Mouse (Mus musculus) hindbrain, embryonic 10.5 days (tissue): ENCODE results near the gene Bpifb3. TPM values are rescaled to one million over a fixed set of nuclear protein-coding genes. Genes with fewer than 3 reads are reported as not detected.

Source experiments
- DNase-seq: peaks from one replicate; pipeline ENCODE4 v3.0.0-alpha.2; 2017; ENCODE audit warnings: low spot score
- H3K27ac ChIP-seq: fragments of 300-500 bp; sonication (generic); 2 replicates; pipeline ENCODE4 v1.5.1; 2016; ENCODE audit warnings: mild to moderate bottlenecking, moderate library complexity
- H3K27me3 ChIP-seq: fragments of 300-500 bp; sonication (generic); 2 replicates; pipeline ENCODE4 v1.6.1; 2016; ENCODE audit warnings: mild to moderate bottlenecking; ENCODE audit not compliant: poor library complexity, insufficient read depth, severe bottlenecking
- H3K36me3 ChIP-seq: fragments of 300-500 bp; sonication (generic); 2 replicates; pipeline ENCODE4 v1.6.1; 2016; ENCODE audit warnings: mild to moderate bottlenecking, moderate library complexity
- H3K4me1 ChIP-seq: fragments of 300-500 bp; sonication (generic); replicated peaks from 2 replicates; pipeline ENCODE4 v1.6.1; 2016; ENCODE audit warnings: mild to moderate bottlenecking
- H3K4me3 ChIP-seq: fragments of 300-500 bp; sonication (generic); 2 replicates; pipeline ENCODE4 v1.5.1; 2016; ENCODE audit warnings: mild to moderate bottlenecking, moderate library complexity
- H3K9me3 ChIP-seq: fragments of 300-500 bp; sonication (generic); 2 replicates; pipeline ENCODE4 v1.6.1; 2016; ENCODE audit warnings: mild to moderate bottlenecking, moderate library complexity
- WGBS: fragments of 180-500 bp; shearing (Covaris S2); methylation state at CpG from one replicate; pipeline ENCODE4 v1.1.7; 2016; 5-methylcytosine and 5-hydroxymethylcytosine counted together
- polyA plus RNA-seq: library from polyadenylated mRNA; unstranded; fragments of >200 nt; fragmentation: Nextera tagmentation; extraction: Ambion mirVana; gene quantifications from 2 replicates; pipeline ENCODE4 v1.2.1, GENCODE M21; 2016

Gene Bpifb3
- polyA plus RNA-seq = not detected in 2 replicates

GRCm38 (mm10) chr2:153917930-153918329 is at the start of gene Bpifb3:
Bpifb3 (plus strand) TSS chr2:153918230.
- Histone ChIP-seq H3K36me3 (no peaks in the 10 kb centered on the region), H3K9me3 (no peaks in the 10 kb centered on the region), H3K4me1 (peaks cover 29% of the 10 kb centered on the region; the same call in 1 of the 2 replicates), H3K27ac (no peak within 1 kb of the TSS), H3K27me3 (no peaks in the 10 kb centered on the region), H3K4me3 (no peak within 1 kb of the TSS)
- 63% methylated on average over 8 of the region's 8 CpGs for WGBS
- no peak for DNase-seq

GRCm38 (mm10) chr2:153870984-153871383 is 47.0 kb upstream of the Bpifb3 start, which contains the start of gene Sun5:
Sun5 (minus strand) TSS chr2:153871084.
- Histone ChIP-seq H3K4me3 (no peak within 1 kb of the TSS), H3K27ac (no peak within 1 kb of the TSS), H3K9me3 (no peaks in the 10 kb centered on the region), H3K27me3 (no peaks in the 10 kb centered on the region), H3K4me1 (0 out of 2 replicates have a peak, but pooled peaks cover 2% of the 10 kb centered on the region), H3K36me3 (no peaks in the 10 kb centered on the region)
- WGBS = 90% methylated on average over 4 of the region's 4 CpGs
- DNase-seq = no peak

- DNase-seq = no peak
- WGBS = 72% methylated on average over 9 of the region's 9 CpGs
- Histone ChIP-seq H3K36me3 (no peaks in the 10 kb centered on the region), H3K4me1 (0 out of 2 replicates have a peak, but pooled peaks cover 10% of the 10 kb centered on the region), H3K9me3 (no peaks in the 10 kb centered on the region), H3K4me3 (no peak within 1 kb of the TSS), H3K27me3 (no peaks in the 10 kb centered on the region), H3K27ac (no peak within 1 kb of the TSS)
These were observed 43.3 kb upstream of the Bpifb3 start, which contains the start of gene Bpifb2 for GRCm38 (mm10) chr2:153874745-153875144. Bpifb2 (plus strand) TSS chr2:153875045.

- DNase-seq = no peak
- H3K36me3 ChIP-seq = no peaks in the 10 kb centered on the region
- no peaks in the 10 kb centered on the region for H3K27me3 ChIP-seq
- H3K27ac ChIP-seq = no peak overlapping the region
- no peaks in the 10 kb centered on the region; the same call in 1 of the 2 replicates for H3K4me1 ChIP-seq
- 89% methylated on average over 5 of the region's 5 CpGs for WGBS
- no peaks in the 10 kb centered on the region for H3K9me3 ChIP-seq
- no peak overlapping the region for H3K4me3 ChIP-seq
These were observed 18.9 kb upstream of the Bpifb3 start for GRCm38 (mm10) chr2:153899111-153899510.

- Histone ChIP-seq H3K36me3 (no peaks in the 10 kb centered on the region), H3K27ac (no peak within 1 kb of the TSS), H3K9me3 (no peaks in the 10 kb centered on the region), H3K4me1 (no peaks in the 10 kb centered on the region; the same call in 1 of the 2 replicates), H3K4me3 (no peak within 1 kb of the TSS), H3K27me3 (no peaks in the 10 kb centered on the region)
- no peak for DNase-seq
- 80% methylated on average over 4 of the region's 4 CpGs for WGBS
These were observed 17.9 kb upstream of the Bpifb3 start, which contains the start of gene Bpifb6 for GRCm38 (mm10) chr2:153900088-153900487. Bpifb6 (plus strand) TSS chr2:153900388.

GRCm38 (mm10) chr2:153902726-153903125 is 15.3 kb upstream of the Bpifb3 start:
- 76% methylated on average over 6 of the region's 6 CpGs for WGBS
- Histone ChIP-seq H3K9me3 (no peaks in the 10 kb centered on the region), H3K4me1 (no peaks in the 10 kb centered on the region; the same call in 1 of the 2 replicates), H3K27ac (no peak overlapping the region), H3K27me3 (no peaks in the 10 kb centered on the region), H3K36me3 (no peaks in the 10 kb centered on the region), H3K4me3 (no peak overlapping the region)
- no peak for DNase-seq

GRCm38 (mm10) chr2:153906626-153907025 is 11.4 kb upstream of the Bpifb3 start:
- 82% methylated on average over 4 of the region's 4 CpGs for WGBS

GRCm38 (mm10) chr2:153914151-153914550 is 3.9 kb upstream of the Bpifb3 start:
- Histone ChIP-seq H3K4me1 (peaks cover 15% of the 10 kb centered on the region; the same call in 1 of the 2 replicates), H3K4me3 (no peak overlapping the region), H3K27me3 (no peaks in the 10 kb centered on the region), H3K9me3 (no peaks in the 10 kb centered on the region), H3K36me3 (no peaks in the 10 kb centered on the region), H3K27ac (no peak overlapping the region)
- no peak for DNase-seq
- WGBS = 74% methylated on average over 5 of the region's 5 CpGs

More at GRCm38 (mm10) chr2:153906626-153907025, 11.4 kb upstream of the Bpifb3 start:
- H3K36me3 ChIP-seq = no peaks in the 10 kb centered on the region
- DNase-seq = no peak
- no peaks in the 10 kb centered on the region for H3K27me3 ChIP-seq
- no peak overlapping the region for H3K27ac ChIP-seq
- no peaks in the 10 kb centered on the region for H3K9me3 ChIP-seq
- H3K4me3 ChIP-seq = no peak overlapping the region
- H3K4me1 ChIP-seq = no peaks in the 10 kb centered on the region

- peaks cover 25% of the 10 kb centered on the region; the same call in 1 of the 2 replicates for H3K4me1 ChIP-seq
- H3K27ac ChIP-seq = no peak overlapping the region
- no peak for DNase-seq
- no peak overlapping the region for H3K4me3 ChIP-seq
- 85% methylated on average over 6 of the region's 6 CpGs for WGBS
- no peaks in the 10 kb centered on the region for H3K36me3 ChIP-seq
- H3K9me3 ChIP-seq = no peaks in the 10 kb centered on the region
- no peaks in the 10 kb centered on the region for H3K27me3 ChIP-seq
These were observed 3.2 kb downstream of the Bpifb3 start for GRCm38 (mm10) chr2:153921246-153921645.

GRCm38 (mm10) chr2:153929871-153930413 is 11.9 kb downstream of the Bpifb3 start:
- Histone ChIP-seq H3K4me3 (no peak overlapping the region), H3K4me1 (peaks cover 7% of the 10 kb centered on the region), H3K27me3 (no peaks in the 10 kb centered on the region), H3K27ac (no peak overlapping the region), H3K36me3 (no peaks in the 10 kb centered on the region), H3K9me3 (no peaks in the 10 kb centered on the region)
- WGBS = 43% methylated on average over 3 of the region's 3 CpGs
- peak; percentile 65 for DNase-seq

- 74% methylated on average over 6 of the region's 6 CpGs for WGBS
- H3K9me3 ChIP-seq = no peaks in the 10 kb centered on the region
- H3K27ac ChIP-seq = peak overlapping the region; percentile 23; the same call in 1 of the 2 replicates
- no peaks in the 10 kb centered on the region for H3K27me3 ChIP-seq
- H3K4me3 ChIP-seq = no peak overlapping the region
- peaks cover 7% of the 10 kb centered on the region for H3K4me1 ChIP-seq
- no peak for DNase-seq
- H3K36me3 ChIP-seq = no peaks in the 10 kb centered on the region
These were observed 13.1 kb downstream of the Bpifb3 start for GRCm38 (mm10) chr2:153931125-153931524.

- no peak for DNase-seq
- no peaks in the 10 kb centered on the region for H3K27me3 ChIP-seq
- H3K9me3 ChIP-seq = no peaks in the 10 kb centered on the region
- no peaks in the 10 kb centered on the region for H3K36me3 ChIP-seq
- peaks cover 7% of the 10 kb centered on the region for H3K4me1 ChIP-seq
- no peak overlapping the region for H3K27ac ChIP-seq
- no peak overlapping the region for H3K4me3 ChIP-seq
- WGBS = 77% methylated on average over 6 of the region's 6 CpGs
These were observed 15.3 kb downstream of the Bpifb3 start for GRCm38 (mm10) chr2:153933311-153933710.

- no peaks in the 10 kb centered on the region for H3K36me3 ChIP-seq
- H3K4me3 ChIP-seq = no peak overlapping the region
- no peak overlapping the region for H3K27ac ChIP-seq
- no peak for DNase-seq
- H3K9me3 ChIP-seq = no peaks in the 10 kb centered on the region
- WGBS = 88% methylated on average over 6 of the region's 6 CpGs
- H3K27me3 ChIP-seq = no peaks in the 10 kb centered on the region
- H3K4me1 ChIP-seq = peaks cover 7% of the 10 kb centered on the region
These were observed 17.3 kb downstream of the Bpifb3 start for GRCm38 (mm10) chr2:153935348-153935747.
